Mouse (Mus musculus) ES-Bruce4 (cell line): Measurements from ENCODE around the gene Caln1. TPM values are rescaled to one million over a fixed set of nuclear protein-coding genes. Genes with fewer than 3 reads are reported as not detected.
A peak's percentile ranks its signal among the peaks of the same experiment; 100 is the strongest.

Experiments used
- H3K27ac ChIP-seq: 2 replicates; pipeline ENCODE4 v1.5.1; 2012; ENCODE audit warnings: low read length, inconsistent platforms; ENCODE audit not compliant: insufficient read depth
- H3K27me3 ChIP-seq: 2 replicates; pipeline ENCODE4 v1.6.1; 2012; ENCODE audit warnings: mild to moderate bottlenecking, low read length, inconsistent platforms; ENCODE audit not compliant: control insufficient read depth, poor library complexity, insufficient read depth, severe bottlenecking
- H3K36me3 ChIP-seq: 2 replicates; pipeline ENCODE4 v1.6.1; 2012; ENCODE audit warnings: inconsistent platforms, mild to moderate bottlenecking, low read length, moderate library complexity; ENCODE audit not compliant: control insufficient read depth, poor library complexity, insufficient read depth, severe bottlenecking
- H3K4me1 ChIP-seq: one replicate; pipeline ENCODE4 v1.8.1; 2011; ENCODE audit warnings: low read length; ENCODE audit not compliant: control insufficient read depth, insufficient read depth
- H3K4me3 ChIP-seq: 2 replicates; pipeline ENCODE4 v1.5.1; 2011; ENCODE audit warnings: low read depth, mild to moderate bottlenecking, low read length
- H3K9ac ChIP-seq: 2 replicates; pipeline ENCODE4 v1.6.1; 2012; ENCODE audit warnings: low read depth, mild to moderate bottlenecking, inconsistent platforms; ENCODE audit not compliant: poor library complexity, severe bottlenecking
- H3K9me3 ChIP-seq: replicated peaks from 2 replicates; pipeline ENCODE4 v1.6.1; 2012; ENCODE audit warnings: mild to moderate bottlenecking, low read length, inconsistent platforms; ENCODE audit not compliant: control insufficient read depth, poor library complexity, insufficient read depth, severe bottlenecking
- CTCF ChIP-seq: IDR thresholded peaks from one replicate; pipeline ENCODE4 v1.8.1; 2011; ENCODE audit warnings: low read depth, low read length
- EP300 ChIP-seq: IDR thresholded peaks from 2 replicates; pipeline ENCODE4 v1.6.1; 2011; ENCODE audit warnings: low read depth, low read length; ENCODE audit not compliant: insufficient read depth
- POLR2A ChIP-seq: IDR thresholded peaks from one replicate; pipeline ENCODE4 v1.8.1; 2011; ENCODE audit warnings: low read length; ENCODE audit not compliant: insufficient read depth
- polyA plus RNA-seq: library from polyadenylated mRNA; stranded (reverse); fragments of >200 nt; gene quantifications from 2 replicates; pipeline ENCODE4 v1.2.4, GENCODE M21; 2011; ENCODE audit warnings: low read depth; ENCODE audit not compliant: missing spikeins, insufficient read depth, insufficient read length

Caln1 gene
- polyA plus RNA-seq, 1 experiment = 0.28 TPM

DNA sequence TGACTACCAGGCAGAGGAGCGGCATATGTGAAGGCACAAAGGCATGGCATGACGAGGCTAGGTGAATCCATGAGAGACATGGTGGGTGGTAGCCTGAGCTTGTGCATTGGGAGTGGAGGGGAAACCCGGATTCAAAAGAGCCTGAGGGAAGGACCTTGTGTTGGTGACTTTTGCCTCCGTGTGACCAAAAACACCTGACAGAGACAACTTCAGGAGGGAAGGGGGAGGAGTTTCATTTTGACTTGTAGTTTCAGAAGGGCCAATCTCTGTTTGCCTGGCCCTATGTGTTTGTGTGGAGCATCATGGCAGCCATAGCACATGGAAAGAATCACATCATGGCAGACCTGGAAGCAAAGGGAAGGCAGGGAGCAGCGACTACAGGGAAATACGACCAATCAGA lies 479.3 kb downstream of the Caln1 start:
- Histone ChIP-seq H3K36me3 (no peaks in the 10 kb centered on the region), H3K4me1 (no peaks in the 10 kb centered on the region), H3K9me3 (no peaks in the 10 kb centered on the region), H3K4me3 (no peak overlapping the region), H3K27me3 (no peaks in the 10 kb centered on the region), H3K9ac (no peak overlapping the region), H3K27ac (no peak overlapping the region)
- no peak for TF ChIP-seq EP300
- no peak for TF ChIP-seq POLR2A
- TF ChIP-seq CTCF = no peak

GRCm38 (mm10) chr5:130849610-130850009 lies 480.4 kb downstream of the Caln1 start:
- no peak overlapping the region for H3K4me3 ChIP-seq
- H3K27me3 ChIP-seq = no peaks in the 10 kb centered on the region
- H3K9me3 ChIP-seq = no peaks in the 10 kb centered on the region
- no peaks in the 10 kb centered on the region for H3K4me1 ChIP-seq
- no peaks in the 10 kb centered on the region for H3K36me3 ChIP-seq
- TF ChIP-seq CTCF (no peak), POLR2A (no peak), EP300 (no peak)
- H3K27ac ChIP-seq = no peak overlapping the region
- no peak overlapping the region for H3K9ac ChIP-seq

DNA sequence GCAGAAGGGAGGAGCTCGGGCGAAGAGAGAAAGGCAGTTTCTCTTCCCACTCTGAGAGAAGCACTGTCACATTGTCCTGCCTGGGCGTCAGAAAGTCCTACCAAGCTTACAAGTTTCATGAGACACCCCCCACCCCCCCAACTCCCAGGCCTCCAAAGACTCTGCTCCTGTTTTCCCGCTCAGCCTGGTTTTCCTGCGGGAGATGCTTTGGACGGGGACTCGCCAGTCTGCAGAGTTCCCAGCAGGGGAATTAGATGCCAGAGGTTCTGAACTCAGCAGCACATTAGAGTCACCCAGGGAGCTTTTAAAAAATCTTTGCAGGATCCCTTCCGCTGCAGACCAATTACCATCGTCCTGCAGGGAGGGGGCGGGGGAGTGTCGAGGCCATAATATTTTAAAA lies 482.9 kb downstream of the Caln1 start:
- no peak overlapping the region for H3K4me3 ChIP-seq
- H3K9me3 ChIP-seq = no peaks in the 10 kb centered on the region
- TF ChIP-seq POLR2A = no peak
- TF ChIP-seq CTCF = no peak
- no peak for TF ChIP-seq EP300
- no peaks in the 10 kb centered on the region for H3K4me1 ChIP-seq
- H3K27me3 ChIP-seq = no peaks in the 10 kb centered on the region
- H3K9ac ChIP-seq = no peak overlapping the region
- no peak overlapping the region for H3K27ac ChIP-seq
- no peaks in the 10 kb centered on the region for H3K36me3 ChIP-seq

DNA sequence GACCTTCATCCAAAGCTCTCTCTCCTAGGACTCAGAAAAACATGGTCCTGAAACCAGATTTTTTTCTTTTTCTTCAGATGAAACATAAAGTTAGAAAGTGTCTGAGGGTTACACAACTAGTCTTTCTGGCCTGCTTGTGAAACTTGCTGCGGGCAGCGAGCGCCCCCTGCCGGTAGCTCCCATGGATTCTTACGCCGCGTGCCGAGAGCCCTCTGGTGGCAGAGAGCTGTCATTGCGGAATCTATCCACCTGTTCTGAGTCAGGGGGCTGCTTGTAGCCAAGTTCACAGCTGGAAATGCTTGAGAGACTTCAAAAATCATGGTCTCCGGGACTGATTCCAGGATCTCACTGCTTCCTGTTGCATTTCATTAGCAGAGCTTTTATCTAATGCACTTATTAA lies 484.1 kb downstream of the Caln1 start:
- H3K36me3 ChIP-seq = no peaks in the 10 kb centered on the region
- H3K4me3 ChIP-seq = no peak overlapping the region
- TF ChIP-seq CTCF (peak; percentile 100), POLR2A (no peak), EP300 (no peak)
- H3K27ac ChIP-seq = no peak overlapping the region
- H3K9ac ChIP-seq = no peak overlapping the region
- H3K27me3 ChIP-seq = no peaks in the 10 kb centered on the region
- H3K9me3 ChIP-seq = no peaks in the 10 kb centered on the region
- H3K4me1 ChIP-seq = no peaks in the 10 kb centered on the region

DNA sequence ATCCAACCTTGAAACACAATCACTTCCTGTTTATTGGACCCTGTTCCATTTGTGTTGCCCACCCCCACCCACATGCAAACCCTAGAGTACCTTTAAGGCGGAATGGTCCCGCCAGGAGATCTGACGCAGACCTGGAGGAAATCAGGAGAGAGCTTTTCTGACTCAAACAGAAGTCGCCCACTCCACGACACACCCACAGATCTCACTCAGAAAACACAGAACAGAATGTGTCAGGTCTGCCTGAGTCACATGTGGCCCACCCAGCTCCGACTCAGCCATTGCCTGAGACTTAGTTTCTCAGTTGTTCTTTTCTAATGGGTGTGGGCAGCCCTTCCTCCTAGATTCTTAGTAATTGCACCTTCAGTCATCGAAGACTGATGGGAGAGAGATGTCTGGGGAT lies 485.2 kb downstream of the Caln1 start:
- TF ChIP-seq EP300 (no peak), POLR2A (no peak), CTCF (no peak)

GRCm38 (mm10) chr5:130858148-130858547 lies 488.9 kb downstream of the Caln1 start:
- TF ChIP-seq POLR2A = no peak
- peak; percentile 55 for TF ChIP-seq CTCF
- Histone ChIP-seq H3K9ac (no peak overlapping the region), H3K36me3 (no peaks in the 10 kb centered on the region), H3K9me3 (no peaks in the 10 kb centered on the region), H3K27me3 (no peaks in the 10 kb centered on the region), H3K4me3 (no peak overlapping the region), H3K27ac (no peak overlapping the region), H3K4me1 (no peaks in the 10 kb centered on the region)

More for the DNA sequence above, 485.2 kb downstream of the Caln1 start:
- Histone ChIP-seq H3K9ac (no peak overlapping the region), H3K4me1 (no peaks in the 10 kb centered on the region), H3K9me3 (no peaks in the 10 kb centered on the region), H3K27me3 (no peaks in the 10 kb centered on the region), H3K27ac (no peak overlapping the region), H3K4me3 (no peak overlapping the region), H3K36me3 (no peaks in the 10 kb centered on the region)
